Mouse (Mus musculus): ENCODE results near the gene Il11ra2. TPM values are rescaled to one million over a fixed set of nuclear protein-coding genes. Genes with fewer than 3 reads are reported as not detected.
"Not testable (repeated sequence)": the region's sequence is repeated elsewhere in the genome, so short reads cannot be mapped to it uniquely, and the experiment has no call there.

Il11ra2 gene
- 1.2 and 1.8 TPM in 2 replicates for polyA plus RNA-seq (2012; rRNA removed)

- not testable (repeated sequence) for H3K36me3 ChIP-seq (ENCODE audit: control insufficient read depth, insufficient read depth, low read length); H3K27me3 ChIP-seq (ENCODE audit: control insufficient read depth, insufficient read depth, low read length); H3K4me3 ChIP-seq (ENCODE audit: control insufficient read depth, low read depth, low read length); H3K4me1 ChIP-seq (ENCODE audit: control insufficient read depth, insufficient read depth, low read length); H3K27ac ChIP-seq (ENCODE audit: control insufficient read depth, insufficient read depth, low read depth, low read length)
Observed at GRCm38 (mm10) chr4:42661793-42662192, at the start of gene Il11ra2. Gene Il11ra2, minus strand, starts transcription at chr4:42661893.

GRCm38 (mm10) chr4:42682183-42682524 lies 20.5 kb upstream of the Il11ra2 start:
- not testable (repeated sequence) for H3K36me3 ChIP-seq (ENCODE audit: control insufficient read depth, insufficient read depth, low read length); H3K4me1 ChIP-seq (ENCODE audit: control insufficient read depth, insufficient read depth, low read length); H3K27me3 ChIP-seq (ENCODE audit: control insufficient read depth, insufficient read depth, low read length); H3K27ac ChIP-seq (ENCODE audit: control insufficient read depth, insufficient read depth, low read depth, low read length); H3K4me3 ChIP-seq (ENCODE audit: control insufficient read depth, low read depth, low read length)

- not testable (repeated sequence) for H3K4me3 ChIP-seq (ENCODE audit: control insufficient read depth, low read depth, low read length); H3K4me1 ChIP-seq (ENCODE audit: control insufficient read depth, insufficient read depth, low read length); H3K27ac ChIP-seq (ENCODE audit: control insufficient read depth, insufficient read depth, low read depth, low read length); H3K27me3 ChIP-seq (ENCODE audit: control insufficient read depth, insufficient read depth, low read length); H3K36me3 ChIP-seq (ENCODE audit: control insufficient read depth, insufficient read depth, low read length)
Observed at GRCm38 (mm10) chr4:42681473-42682182, 19.9 kb upstream of the Il11ra2 start.

GRCm38 (mm10) chr4:42680374-42681356 lies 19.0 kb upstream of the Il11ra2 start:
- not testable (repeated sequence) for H3K4me3 ChIP-seq (ENCODE audit: control insufficient read depth, low read depth, low read length); H3K27me3 ChIP-seq (ENCODE audit: control insufficient read depth, insufficient read depth, low read length); H3K36me3 ChIP-seq (ENCODE audit: control insufficient read depth, insufficient read depth, low read length); H3K4me1 ChIP-seq (ENCODE audit: control insufficient read depth, insufficient read depth, low read length); H3K27ac ChIP-seq (ENCODE audit: control insufficient read depth, insufficient read depth, low read depth, low read length)

GRCm38 (mm10) chr4:42679365-42679764 lies 17.7 kb upstream of the Il11ra2 start:
- H3K27ac ChIP-seq (ENCODE audit: control insufficient read depth, insufficient read depth, low read depth, low read length); H3K27me3 ChIP-seq (ENCODE audit: control insufficient read depth, insufficient read depth, low read length); H3K36me3 ChIP-seq (ENCODE audit: control insufficient read depth, insufficient read depth, low read length); H3K4me3 ChIP-seq (ENCODE audit: control insufficient read depth, low read depth, low read length); H3K4me1 ChIP-seq (ENCODE audit: control insufficient read depth, insufficient read depth, low read length): not testable (repeated sequence)

- H3K4me3 ChIP-seq (ENCODE audit: control insufficient read depth, low read depth, low read length); H3K36me3 ChIP-seq (ENCODE audit: control insufficient read depth, insufficient read depth, low read length); H3K27me3 ChIP-seq (ENCODE audit: control insufficient read depth, insufficient read depth, low read length); H3K4me1 ChIP-seq (ENCODE audit: control insufficient read depth, insufficient read depth, low read length); H3K27ac ChIP-seq (ENCODE audit: control insufficient read depth, insufficient read depth, low read depth, low read length): not testable (repeated sequence)
Observed at GRCm38 (mm10) chr4:42675415-42675814, 13.7 kb upstream of the Il11ra2 start.

- H3K36me3 ChIP-seq (ENCODE audit: control insufficient read depth, insufficient read depth, low read length); H3K27ac ChIP-seq (ENCODE audit: control insufficient read depth, insufficient read depth, low read depth, low read length); H3K27me3 ChIP-seq (ENCODE audit: control insufficient read depth, insufficient read depth, low read length); H3K4me3 ChIP-seq (ENCODE audit: control insufficient read depth, low read depth, low read length); H3K4me1 ChIP-seq (ENCODE audit: control insufficient read depth, insufficient read depth, low read length): not testable (repeated sequence)
Observed at GRCm38 (mm10) chr4:42654951-42655350, 6.7 kb downstream of the Il11ra2 start, which contains the start of gene Ccl27b. Gene Ccl27b, plus strand, starts transcription at chr4:42655251.

- H3K36me3 ChIP-seq (ENCODE audit: control insufficient read depth, insufficient read depth, low read length); H3K4me1 ChIP-seq (ENCODE audit: control insufficient read depth, insufficient read depth, low read length); H3K27me3 ChIP-seq (ENCODE audit: control insufficient read depth, insufficient read depth, low read length); H3K27ac ChIP-seq (ENCODE audit: control insufficient read depth, insufficient read depth, low read depth, low read length); H3K4me3 ChIP-seq (ENCODE audit: control insufficient read depth, low read depth, low read length): not testable (repeated sequence)
Observed at GRCm38 (mm10) chr4:42629419-42629818, 32.3 kb downstream of the Il11ra2 start, which contains the start of gene Gm2564. Gene Gm2564, plus strand, starts transcription at chr4:42629719.

GRCm38 (mm10) chr4:42611895-42612294 lies 49.8 kb downstream of the Il11ra2 start, which contains the start of gene Gm10591:
Gene Gm10591, plus strand, starts transcription at chr4:42612195.
- H3K27ac ChIP-seq (ENCODE audit: control insufficient read depth, insufficient read depth, low read depth, low read length); H3K4me1 ChIP-seq (ENCODE audit: control insufficient read depth, insufficient read depth, low read length); H3K27me3 ChIP-seq (ENCODE audit: control insufficient read depth, insufficient read depth, low read length); H3K4me3 ChIP-seq (ENCODE audit: control insufficient read depth, low read depth, low read length); H3K36me3 ChIP-seq (ENCODE audit: control insufficient read depth, insufficient read depth, low read length): not testable (repeated sequence)
